Mouse (Mus musculus) adrenal gland, adult 8-10 months (tissue): Measurements from ENCODE around the gene Fam78a. TPM values are rescaled to one million over a fixed set of nuclear protein-coding genes. Genes with fewer than 3 reads are reported as not detected.

Experiments used
- DNase-seq: peaks from one replicate; pipeline ENCODE4 v3.0.0; 2022
- total RNA-seq, 4 experiments: library from RNA; stranded (reverse); gene quantifications; 2 replicates each; pipeline ENCODE4 v1.2.4; 2022

Fam78a gene
- total RNA-seq, 4 experiments from 2014 or later: 0.59 to 3.9 (median 2.6) TPM

GRCm38 (mm10) chr2:32096122-32096420, 11.4 kb upstream of the Fam78a start:
- DNase-seq: no peak

DNA sequence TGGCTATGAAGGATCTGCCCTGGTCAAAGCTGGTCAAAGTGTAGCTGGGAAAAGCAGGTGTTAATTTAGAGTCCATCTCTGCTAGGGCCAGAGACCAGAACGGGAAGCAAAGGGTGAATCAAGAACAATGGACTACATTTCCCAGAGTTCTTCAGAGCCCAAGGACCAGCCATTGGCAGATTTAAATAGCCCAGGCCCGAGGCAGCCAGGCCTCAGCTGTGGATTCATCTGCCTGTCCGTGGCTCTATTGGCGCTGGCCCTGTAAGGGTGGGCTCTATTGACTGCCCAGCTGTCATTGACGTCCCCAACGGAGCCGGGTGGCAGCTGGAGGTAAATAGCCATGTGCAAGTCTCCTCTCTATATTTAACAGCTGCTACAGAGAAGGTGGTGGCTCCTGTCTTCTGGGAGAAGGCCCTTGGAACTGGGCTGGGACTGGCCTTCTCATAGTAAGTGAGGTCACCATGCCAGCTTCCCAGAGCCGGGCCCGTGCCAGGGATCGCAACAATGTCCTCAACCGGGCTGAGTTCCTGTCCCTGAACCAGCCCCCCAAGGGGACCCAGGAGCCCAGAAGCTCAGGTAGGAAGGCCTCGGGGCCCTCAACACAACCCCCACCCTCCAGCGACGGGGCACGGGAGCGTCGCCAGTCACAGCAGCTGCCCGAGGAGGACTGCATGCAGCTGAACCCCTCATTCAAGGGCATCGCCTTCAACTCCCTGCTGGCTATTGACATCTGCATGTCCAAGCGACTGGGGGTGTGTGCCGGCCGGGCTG, 10.9 kb upstream of the Fam78a start, which contains the start of gene Plpp7:
Plpp7 (plus strand) TSS at position 178 of the 771 bp plus-strand sequence.
- DNase-seq: peak; percentile 67

DNA sequence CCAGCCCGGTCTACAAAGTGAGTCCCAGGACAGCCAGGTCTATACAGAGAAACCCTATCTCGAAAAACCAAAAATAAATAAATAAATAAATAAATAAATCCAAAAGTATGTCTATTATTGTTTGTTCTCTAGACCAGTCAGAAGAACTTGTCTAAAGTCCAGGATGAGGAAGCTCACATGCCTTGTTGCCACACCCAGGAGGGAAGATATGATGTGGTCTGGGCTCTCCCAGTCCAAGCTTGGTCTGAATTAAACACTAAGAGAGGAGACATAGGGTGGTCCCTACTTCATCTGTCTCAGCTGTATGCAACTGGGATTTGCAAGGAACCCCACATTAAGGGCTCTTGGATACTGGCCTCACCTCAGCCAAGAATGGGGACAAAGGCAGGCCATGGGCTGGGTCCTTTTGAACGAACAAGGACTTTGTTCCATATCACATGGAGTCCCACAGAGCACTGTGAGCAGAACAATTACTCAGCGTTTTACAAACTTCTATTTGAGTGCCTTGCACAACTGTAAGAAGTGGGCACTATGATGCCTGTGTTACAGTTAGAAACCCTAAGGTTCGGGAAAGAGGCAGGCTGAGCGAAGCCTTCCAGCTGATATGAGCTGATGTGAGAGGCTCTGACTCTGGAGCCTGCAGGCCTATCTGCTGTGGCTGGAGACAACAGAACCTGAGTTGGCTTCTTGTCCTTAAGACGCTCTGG, 9.5 kb upstream of the Fam78a start:
- no peak for DNase-seq

- no peak for DNase-seq
These were observed 7.3 kb upstream of the Fam78a start for GRCm38 (mm10) chr2:32091956-32092355.

- no peak for DNase-seq
These were observed 5.5 kb upstream of the Fam78a start for GRCm38 (mm10) chr2:32090145-32090544.

DNA sequence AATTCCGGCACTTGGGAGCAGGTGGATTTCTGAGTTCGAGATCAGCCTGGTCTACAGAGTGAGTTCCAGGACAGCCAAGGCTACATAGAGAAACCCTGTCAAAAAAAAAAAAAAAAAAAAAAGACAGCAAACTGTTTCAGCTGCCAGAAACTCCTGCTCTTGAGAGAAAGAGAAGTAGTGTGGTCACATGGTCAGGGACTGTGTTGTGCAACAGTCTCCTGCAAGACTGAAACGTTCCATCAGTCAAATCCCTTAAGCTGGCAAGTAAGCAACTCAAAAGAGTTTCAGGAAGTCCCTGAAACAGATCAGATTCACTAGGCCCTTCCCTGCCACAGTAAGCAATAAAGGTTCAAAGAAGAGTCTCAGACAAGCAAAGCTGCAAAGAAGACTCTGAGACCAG, 4.9 kb upstream of the Fam78a start:
- DNase-seq: no peak

GRCm38 (mm10) chr2:32088372-32088981, 3.8 kb upstream of the Fam78a start:
- DNase-seq: no peak

DNA sequence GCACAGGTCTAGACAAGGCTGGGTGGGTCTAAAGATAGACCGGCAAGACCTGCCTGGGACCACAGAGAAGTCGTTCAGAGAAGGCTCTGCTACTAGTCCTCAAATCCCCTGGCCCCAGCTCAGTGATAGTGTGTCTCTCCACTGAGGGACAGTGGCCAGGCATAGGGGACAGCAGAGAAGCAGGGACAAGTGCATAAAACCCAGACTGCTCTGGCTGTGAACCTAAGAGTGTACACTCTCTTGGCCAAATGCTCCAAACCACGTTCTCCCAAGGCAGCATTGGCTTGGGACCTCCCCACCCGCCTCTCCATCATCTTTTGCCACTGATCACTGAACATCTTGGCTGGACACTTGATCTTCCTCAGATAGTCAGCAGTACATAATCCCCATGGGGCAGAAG, 2.9 kb upstream of the Fam78a start:
- no peak for DNase-seq

GRCm38 (mm10) chr2:32085231-32085630, 574 bp upstream of the Fam78a start:
- no peak for DNase-seq

- no peak for DNase-seq
These were observed 179 bp upstream of the Fam78a start for GRCm38 (mm10) chr2:32084872-32085199.

DNA sequence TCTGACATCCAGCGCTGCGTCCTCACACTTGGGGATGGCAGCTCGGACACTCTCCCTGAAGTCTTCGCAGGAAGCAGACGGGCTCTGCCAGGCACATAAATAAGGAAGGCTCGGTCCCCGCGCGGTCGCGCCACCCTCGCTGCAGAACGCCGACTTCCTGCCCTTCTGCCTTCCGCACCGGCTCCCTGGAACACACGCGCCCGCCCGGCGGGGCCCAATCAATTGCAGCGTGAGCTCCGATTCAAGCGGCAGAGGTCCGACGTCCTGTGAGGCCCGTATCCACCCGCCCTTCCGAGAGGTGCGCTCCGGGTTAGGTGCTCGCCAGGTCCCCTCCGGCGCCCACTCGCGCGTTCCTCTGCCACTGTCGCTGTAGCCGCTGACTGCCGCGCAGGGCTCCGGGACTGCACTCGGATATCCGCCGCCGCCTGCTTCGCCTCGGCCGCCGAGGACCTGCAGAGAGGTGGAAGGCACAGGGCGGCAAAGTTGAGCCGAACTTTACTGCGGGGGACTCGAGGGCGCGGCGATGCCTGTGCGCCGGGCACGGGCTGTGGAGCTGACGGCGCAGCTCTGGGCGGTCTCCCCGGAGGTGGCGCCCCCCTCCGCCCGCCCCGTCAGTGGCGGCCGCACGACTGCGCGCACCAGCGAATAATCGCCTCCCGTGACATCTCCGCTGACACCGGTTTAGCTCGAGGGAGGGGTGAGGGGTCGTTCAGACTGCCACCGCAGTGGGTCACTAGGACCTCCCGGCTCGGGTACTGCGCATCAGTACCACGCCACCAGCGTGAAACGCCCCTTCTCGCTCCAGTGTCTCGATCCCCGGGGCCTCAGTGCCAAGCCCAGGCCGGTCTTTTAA, 1.3 kb downstream of the Fam78a start:
- no peak for DNase-seq

DNA sequence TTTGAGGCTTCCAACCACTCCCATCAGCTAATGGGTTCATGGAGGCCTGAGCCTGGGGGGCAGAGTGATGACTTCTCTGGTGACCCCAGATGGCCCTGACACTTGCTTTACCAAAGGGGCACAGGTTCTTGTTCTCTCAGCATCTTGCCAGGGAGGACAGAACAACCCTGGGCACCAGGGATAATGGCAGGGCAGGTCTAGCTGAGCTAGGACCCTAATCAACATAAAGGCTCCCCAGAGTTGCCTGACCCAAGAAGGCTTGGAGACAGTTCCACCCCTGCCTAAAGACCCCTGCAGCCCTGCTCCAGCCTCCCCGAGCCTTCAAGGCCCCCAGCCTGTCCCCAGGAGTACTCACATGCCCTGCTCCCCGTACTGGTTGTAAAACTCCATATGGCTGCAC, 2.4 kb downstream of the Fam78a start:
- DNase-seq: no peak

- DNase-seq: no peak
These were observed 3.2 kb downstream of the Fam78a start for GRCm38 (mm10) chr2:32081296-32081929.

DNA sequence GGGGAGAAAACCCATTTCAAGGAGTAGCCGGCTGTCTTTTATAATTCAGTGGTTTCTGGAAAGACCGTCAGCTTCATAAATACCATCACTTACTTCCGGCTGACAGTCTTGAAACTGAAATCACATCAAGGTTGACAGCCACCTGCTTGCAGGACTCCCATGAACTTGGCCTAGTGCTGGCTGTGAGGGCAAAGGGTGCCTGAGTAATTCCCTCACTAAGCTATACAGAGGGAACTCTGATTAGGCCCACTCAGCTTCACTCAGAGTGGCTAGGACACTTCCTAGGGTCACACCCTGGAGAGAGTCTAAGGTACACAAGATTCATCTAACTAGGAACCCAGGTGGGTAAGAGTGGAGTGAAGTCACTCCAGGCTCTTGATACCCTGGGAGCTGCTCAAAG, 4.0 kb downstream of the Fam78a start:
- DNase-seq: no peak

- peak; percentile 60 for DNase-seq
These were observed 5.4 kb downstream of the Fam78a start for GRCm38 (mm10) chr2:32079191-32079725.

GRCm38 (mm10) chr2:32078522-32078921, 6.1 kb downstream of the Fam78a start:
- DNase-seq: no peak

- DNase-seq: no peak
These were observed 6.9 kb downstream of the Fam78a start for GRCm38 (mm10) chr2:32077744-32078143.

GRCm38 (mm10) chr2:32075368-32075767, 9.3 kb downstream of the Fam78a start:
- DNase-seq: no peak

GRCm38 (mm10) chr2:32074404-32074803, 10.3 kb downstream of the Fam78a start:
- DNase-seq: peak; percentile 38

- no peak for DNase-seq
These were observed 13.9 kb downstream of the Fam78a start for GRCm38 (mm10) chr2:32070747-32071146.

- no peak for DNase-seq
These were observed 15.6 kb downstream of the Fam78a start for GRCm38 (mm10) chr2:32068811-32069607.
